Mouse (Mus musculus) embryonic facial prominence, embryonic 10.5 days (tissue): ENCODE measurements around the gene Tff2. TPM values are rescaled to one million over a fixed set of nuclear protein-coding genes. Genes with fewer than 3 reads are reported as not detected.

Experiments
- DNase-seq: peaks from one replicate; pipeline ENCODE4 v3.0.0-alpha.2; 2017; ENCODE audit warnings: low spot score
- H3K27ac ChIP-seq: fragments of 300-500 bp; sonication (generic); replicated peaks from 2 replicates; pipeline ENCODE4 v1.5.1; 2016; ENCODE audit warnings: mild to moderate bottlenecking
- H3K27me3 ChIP-seq: fragments of 300-500 bp; sonication (generic); replicated peaks from 2 replicates; pipeline ENCODE4 v1.6.1; 2016; ENCODE audit warnings: low read depth, mild to moderate bottlenecking; ENCODE audit not compliant: poor library complexity, severe bottlenecking
- H3K36me3 ChIP-seq: fragments of 300-500 bp; sonication (generic); replicated peaks from 2 replicates; pipeline ENCODE4 v1.6.1; 2016; ENCODE audit warnings: mild to moderate bottlenecking, moderate library complexity
- H3K4me1 ChIP-seq: fragments of 300-500 bp; sonication (generic); 2 replicates; pipeline ENCODE4 v1.6.1; 2016
- H3K4me3 ChIP-seq: fragments of 300-500 bp; sonication (generic); 2 replicates; pipeline ENCODE4 v1.5.1; 2016; ENCODE audit warnings: mild to moderate bottlenecking, moderate library complexity
- H3K9me3 ChIP-seq: fragments of 300-500 bp; sonication (generic); 2 replicates; pipeline ENCODE4 v1.6.1; 2016; ENCODE audit warnings: mild to moderate bottlenecking
- WGBS: fragments of 180-500 bp; shearing (Covaris S2); methylation state at CpG from one replicate; pipeline ENCODE4 v1.1.7; 2016; 5-methylcytosine and 5-hydroxymethylcytosine counted together
- polyA plus RNA-seq: library from polyadenylated mRNA; unstranded; fragments of >200 nt; fragmentation: Nextera tagmentation; extraction: Ambion mirVana; gene quantifications from 2 replicates; pipeline ENCODE4 v1.2.1, GENCODE M21; 2016

The Tff2 gene
- polyA plus RNA-seq, 1 experiment from 2014 or later = not detected

DNA sequence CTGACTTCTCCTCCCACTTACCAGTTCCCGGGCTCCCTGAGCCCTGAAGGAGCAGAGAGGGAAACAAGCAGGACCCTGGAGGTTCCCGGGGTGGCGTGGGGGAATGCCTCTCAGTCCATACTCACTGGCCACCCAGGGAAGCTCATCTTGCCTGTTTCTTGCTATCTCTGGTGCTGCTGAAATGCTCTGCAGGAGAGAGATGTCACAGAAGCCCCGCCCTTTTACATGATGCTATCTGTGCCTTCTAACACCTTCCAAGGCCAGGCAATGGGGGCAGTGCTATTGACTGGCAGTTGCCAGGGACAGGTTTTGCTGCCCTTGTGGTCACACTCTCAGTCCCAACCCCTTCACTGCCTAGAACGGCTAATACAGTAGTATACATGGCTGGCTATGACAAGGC lies 45.3 kb downstream of the Tff2 start:
- Histone ChIP-seq H3K4me3 (no peak overlapping the region), H3K27me3 (no peaks in the 10 kb centered on the region), H3K9me3 (no peaks in the 10 kb centered on the region), H3K27ac (no peak overlapping the region), H3K4me1 (no peaks in the 10 kb centered on the region), H3K36me3 (peaks cover 7% of the 10 kb centered on the region; the same call in 1 of the 2 replicates)
- WGBS = 82% methylated on average over 5 of the region's 5 CpGs
- DNase-seq = no peak

GRCm38 (mm10) chr17:31096893-31097292 lies 47.2 kb downstream of the Tff2 start:
- Histone ChIP-seq H3K27ac (no peak overlapping the region), H3K4me1 (no peaks in the 10 kb centered on the region), H3K36me3 (peaks cover 18% of the 10 kb centered on the region), H3K27me3 (no peaks in the 10 kb centered on the region), H3K9me3 (no peaks in the 10 kb centered on the region), H3K4me3 (no peak overlapping the region)
- no peak for DNase-seq
- 94% methylated on average over 2 of the region's 2 CpGs for WGBS

GRCm38 (mm10) chr17:31095570-31095969 lies 48.5 kb downstream of the Tff2 start:
- H3K36me3 ChIP-seq = peaks cover 18% of the 10 kb centered on the region

DNA sequence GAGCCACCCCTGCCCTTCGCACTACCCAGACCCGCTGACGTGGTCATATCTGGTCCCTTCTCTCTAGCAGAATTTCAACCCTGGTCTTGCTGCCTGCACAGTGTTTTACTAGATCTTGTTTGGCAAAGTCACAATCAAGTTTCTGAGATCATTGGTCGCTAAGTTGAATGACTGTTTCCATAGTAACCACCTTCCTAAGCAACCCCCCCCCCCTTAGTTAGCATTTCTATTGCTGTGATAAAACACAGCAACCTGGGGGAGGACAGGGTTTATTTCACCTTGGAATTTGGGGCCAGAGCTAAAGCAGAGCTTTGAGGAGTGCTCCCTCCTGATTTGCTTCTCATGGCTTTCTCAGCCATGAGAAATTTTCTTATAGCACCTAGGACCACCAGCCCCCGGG lies 49.3 kb downstream of the Tff2 start:
- no peak overlapping the region for H3K4me3 ChIP-seq
- H3K36me3 ChIP-seq = peaks cover 18% of the 10 kb centered on the region
- H3K27me3 ChIP-seq = no peaks in the 10 kb centered on the region
- H3K9me3 ChIP-seq = no peaks in the 10 kb centered on the region
- 56% methylated on average over 5 of the region's 5 CpGs for WGBS
- peaks cover 18% of the 10 kb centered on the region for H3K4me1 ChIP-seq
- no peak for DNase-seq
- H3K27ac ChIP-seq = no peak overlapping the region

More at GRCm38 (mm10) chr17:31095570-31095969, 48.5 kb downstream of the Tff2 start:
- no peak for DNase-seq
- Histone ChIP-seq H3K27me3 (no peaks in the 10 kb centered on the region), H3K27ac (no peak overlapping the region), H3K9me3 (no peaks in the 10 kb centered on the region), H3K4me3 (no peak overlapping the region), H3K4me1 (peaks cover 10% of the 10 kb centered on the region)
- WGBS = 88% methylated on average over 7 of the region's 7 CpGs

Other genes starting within 250 kb of the Tff2 start
- 0.03 and 0.04 TPM in 2 replicates for gene Glp1r, start 242.5 kb downstream of the Tff2 start, polyA plus RNA-seq
- 0.13 and 0.19 TPM in 2 replicates for gene Umodl1, start 189.6 kb downstream of the Tff2 start, polyA plus RNA-seq
- gene Abcg1, start 86.6 kb downstream of the Tff2 start, polyA plus RNA-seq = 8.2 and 10.1 TPM in 2 replicates
- gene Tff3, start 14.6 kb downstream of the Tff2 start, polyA plus RNA-seq = not detected in 2 replicates
- gene Tff1, start 21.0 kb upstream of the Tff2 start, polyA plus RNA-seq = not detected in 2 replicates
- 0.05 TPM in 1 of 2 replicates, not detected in the other for gene Tmprss3, start 54.7 kb upstream of the Tff2 start, polyA plus RNA-seq
- gene Ubash3a, start 63.6 kb upstream of the Tff2 start, polyA plus RNA-seq = 0.20 and 0.34 TPM in 2 replicates
- 1.8 and 2.1 TPM in 2 replicates for gene Rsph1, start 133.1 kb upstream of the Tff2 start, polyA plus RNA-seq
- gene Slc37a1, start 142.5 kb upstream of the Tff2 start, polyA plus RNA-seq = 5.3 and 7.7 TPM in 2 replicates
- 16.9 and 18.9 TPM in 2 replicates for gene Pde9a, start 241.9 kb upstream of the Tff2 start, polyA plus RNA-seq